Mouse (Mus musculus) forebrain, embryonic 11.5 days (tissue): Measurements from ENCODE around the gene Gm45713. TPM values are rescaled to one million over a fixed set of nuclear protein-coding genes. Genes with fewer than 3 reads are reported as not detected.
"Not testable (repeated sequence)": the region's sequence is repeated elsewhere in the genome, so short reads cannot be mapped to it uniquely, and the experiment has no call there.

ENCODE experiments used
- ATAC-seq: fragments of 200-750 bp; cut with Nextera tagmentation; replicated peaks from 2 replicates; pipeline ENCODE4 v1.8.0; 2017; ENCODE audit warnings: moderate TSS enrichment; ENCODE audit not compliant: low FRiP score
- DNase-seq: peaks from one replicate; pipeline ENCODE4 v3.0.0-alpha.2; 2017; ENCODE audit warnings: low spot score
- H3K27ac ChIP-seq: fragments of 300-500 bp; sonication (generic); 2 replicates; pipeline ENCODE4 v1.5.1; 2014; ENCODE audit warnings: low read depth, low read length
- H3K27me3 ChIP-seq: fragments of 300-500 bp; sonication (generic); 2 replicates; pipeline ENCODE4 v1.6.1; 2014; ENCODE audit warnings: mild to moderate bottlenecking, low read length, mixed read lengths; ENCODE audit not compliant: control insufficient read depth, insufficient read depth
- H3K36me3 ChIP-seq: fragments of 300-500 bp; sonication (generic); 2 replicates; pipeline ENCODE4 v1.6.1; 2014; ENCODE audit warnings: mild to moderate bottlenecking, low read length, moderate library complexity, mixed read lengths; ENCODE audit not compliant: control insufficient read depth, insufficient read depth
- H3K4me1 ChIP-seq: fragments of 300-500 bp; sonication (generic); replicated peaks from 2 replicates; pipeline ENCODE4 v1.6.1; 2014; ENCODE audit warnings: low read length, mixed read lengths; ENCODE audit not compliant: control insufficient read depth, insufficient read depth
- H3K4me2 ChIP-seq: fragments of 300-500 bp; sonication (generic); 2 replicates; pipeline ENCODE4 v1.6.1; 2014; ENCODE audit warnings: low read depth, mild to moderate bottlenecking, low read length, moderate library complexity, mixed read lengths; ENCODE audit not compliant: severe bottlenecking
- H3K4me3 ChIP-seq: fragments of 300-500 bp; sonication (generic); 2 replicates; pipeline ENCODE4 v1.5.1; 2014; ENCODE audit warnings: low read depth, low read length
- H3K9ac ChIP-seq: fragments of 300-500 bp; sonication (generic); 2 replicates; pipeline ENCODE4 v1.6.1; 2014; ENCODE audit warnings: low read length
- H3K9me3 ChIP-seq: fragments of 300-500 bp; sonication (generic); 2 replicates; pipeline ENCODE4 v1.6.1; 2016; ENCODE audit warnings: low read length, mixed read lengths; ENCODE audit not compliant: control insufficient read depth
- whole genome bisulfite sequencing: fragments of 180-500 bp; shearing (Covaris S2); extraction: QIAGEN DNeasy Blood & Tissue Kit; methylation state at CpG from one replicate; pipeline ENCODE4 v1.1.7; 2014; 5-methylcytosine and 5-hydroxymethylcytosine counted together
- polyA plus RNA-seq: library from polyadenylated mRNA; unstranded; fragments of >200 nt; fragmentation: Nextera tagmentation; extraction: Ambion mirVana; gene quantifications from 2 replicates; pipeline ENCODE4 v1.2.1, GENCODE M21; 2014

Gm45713 gene
- polyA plus RNA-seq, 1 experiment from 2014 or later = 0.55 TPM

- WGBS = 54% methylated on average over 21 of the region's 21 CpGs
- Histone ChIP-seq H3K36me3 (peaks cover 17% of the 10 kb centered on the region), H3K4me3 (peak overlapping the region; percentile 97), H3K4me1 (peaks cover 30% of the 10 kb centered on the region), H3K9me3 (no peaks in the 10 kb centered on the region), H3K9ac (peak overlapping the region; percentile 100), H3K27me3 (no peaks in the 10 kb centered on the region), H3K4me2 (peak overlapping the region; percentile 97), H3K27ac (peak overlapping the region; percentile 88)
- no peak for DNase-seq
- ATAC-seq = no peak
Measured at GRCm38 (mm10) chr7:45126844-45127699, 9.0 kb downstream of the Gm45713 start.

GRCm38 (mm10) chr7:45126147-45126843 lies 9.7 kb downstream of the Gm45713 start:
- no peaks in the 10 kb centered on the region for H3K9me3 ChIP-seq
- H3K9ac ChIP-seq = peak overlapping the region; percentile 100
- 78% methylated on average over 17 of the region's 17 CpGs for WGBS
- H3K4me1 ChIP-seq = peaks cover 32% of the 10 kb centered on the region
- peaks cover 25% of the 10 kb centered on the region for H3K36me3 ChIP-seq
- DNase-seq (peak; percentile 63), ATAC-seq (no peak)
- H3K4me2 ChIP-seq = peak overlapping the region; percentile 97
- H3K27me3 ChIP-seq = no peaks in the 10 kb centered on the region
- H3K27ac ChIP-seq = peak overlapping the region; percentile 88
- peak overlapping the region; percentile 97 for H3K4me3 ChIP-seq

GRCm38 (mm10) chr7:45125649-45126048 lies 10.4 kb downstream of the Gm45713 start:
- H3K27ac ChIP-seq = peak overlapping the region; percentile 93; the same call in 1 of the 2 replicates
- WGBS = 65% methylated on average over 5 of the region's 5 CpGs
- H3K9ac ChIP-seq, H3K9me3 ChIP-seq, H3K27me3 ChIP-seq, DNase-seq, H3K4me2 ChIP-seq, ATAC-seq, H3K4me3 ChIP-seq: not testable (repeated sequence)
- H3K36me3 ChIP-seq = peaks cover 31% of the 10 kb centered on the region
- peaks cover 32% of the 10 kb centered on the region for H3K4me1 ChIP-seq

- Histone ChIP-seq H3K27ac (peak overlapping the region; percentile 93; the same call in 1 of the 2 replicates), H3K27me3 (no peaks in the 10 kb centered on the region), H3K4me3 (no peak overlapping the region), H3K9me3 (no peaks in the 10 kb centered on the region), H3K4me2 (peak overlapping the region; percentile 53), H3K4me1 (peaks cover 32% of the 10 kb centered on the region), H3K36me3 (peaks cover 36% of the 10 kb centered on the region), H3K9ac (no peak overlapping the region; the same call in 1 of the 2 replicates)
- WGBS = 18% methylated on average over 7 of the region's 7 CpGs
- peak; percentile 68 for DNase-seq
- no peak for ATAC-seq
Measured at GRCm38 (mm10) chr7:45125144-45125600, 10.9 kb downstream of the Gm45713 start.

- Histone ChIP-seq H3K9ac (peak within 1 kb of the TSS; percentile 99), H3K36me3 (peaks cover 40% of the 10 kb centered on the region), H3K27ac (peak within 1 kb of the TSS; percentile 93), H3K4me2 (peak within 1 kb of the TSS; percentile 76), H3K27me3 (no peaks in the 10 kb centered on the region), H3K4me1 (peaks cover 28% of the 10 kb centered on the region), H3K9me3 (no peaks in the 10 kb centered on the region), H3K4me3 (peak within 1 kb of the TSS; percentile 87)
- peak; percentile 81 for ATAC-seq
- DNase-seq = peak; percentile 99
- WGBS = under 1% methylated on average over 59 of the region's 59 CpGs
Measured at GRCm38 (mm10) chr7:45124224-45125143, 11.5 kb downstream of the Gm45713 start, which contains the start of gene Rps11. Gene Rps11 (minus strand): TSS chr7:45124439.

GRCm38 (mm10) chr7:45123186-45123570 lies 12.9 kb downstream of the Gm45713 start:
- Histone ChIP-seq H3K27me3 (no peaks in the 10 kb centered on the region), H3K36me3 (peaks cover 40% of the 10 kb centered on the region), H3K9ac (peak overlapping the region; percentile 99), H3K4me1 (peaks cover 28% of the 10 kb centered on the region), H3K4me3 (peak overlapping the region; percentile 87), H3K9me3 (no peaks in the 10 kb centered on the region), H3K27ac (no peak overlapping the region; the same call in 1 of the 2 replicates), H3K4me2 (peak overlapping the region; percentile 76)
- 32% methylated on average over 12 of the region's 12 CpGs for WGBS
- DNase-seq (no peak), ATAC-seq (no peak)

- Histone ChIP-seq H3K36me3 (peaks cover 40% of the 10 kb centered on the region), H3K4me2 (peak overlapping the region; percentile 76), H3K27ac (no peak overlapping the region), H3K27me3 (no peaks in the 10 kb centered on the region), H3K9me3 (no peaks in the 10 kb centered on the region), H3K4me3 (peak overlapping the region; percentile 87), H3K4me1 (peaks cover 28% of the 10 kb centered on the region), H3K9ac (peak overlapping the region; percentile 99)
- ATAC-seq = no peak
- 88% methylated on average over 15 of the region's 15 CpGs for WGBS
- no peak for DNase-seq
Measured at GRCm38 (mm10) chr7:45122561-45123185, 13.4 kb downstream of the Gm45713 start.
